Mouse (Mus musculus) cerebellum, adult 2 months (tissue): Measurements from ENCODE around the gene Ppp1r13b. TPM values are rescaled to one million over a fixed set of nuclear protein-coding genes. Genes with fewer than 3 reads are reported as not detected.
"Not testable (repeated sequence)": the region's sequence is repeated elsewhere in the genome, so short reads cannot be mapped to it uniquely, and the experiment has no call there.

Experiments used
- DNase-seq, 2 experiments: peaks; one replicate each; pipeline ENCODE4 v3.0.0; 2021
- H3K27ac ChIP-seq: fragments of 200-500 bp; 2 replicates; pipeline ENCODE4 v1.5.1; 2012; ENCODE audit warnings: low read length, control low read depth, inconsistent platforms; ENCODE audit not compliant: insufficient read depth
- H3K27me3 ChIP-seq: fragments of 200-500 bp; 2 replicates; pipeline ENCODE4 v1.6.1; 2012; ENCODE audit warnings: inconsistent platforms, mild to moderate bottlenecking, low read length, moderate library complexity; ENCODE audit not compliant: control insufficient read depth, insufficient read depth
- H3K4me1 ChIP-seq: fragments of 200-500 bp; 2 replicates; pipeline ENCODE4 v1.6.1; 2011; ENCODE audit warnings: low read length; ENCODE audit not compliant: control insufficient read depth, insufficient read depth
- H3K4me3 ChIP-seq: fragments of 200-500 bp; replicated peaks from 2 replicates; pipeline ENCODE3; 2011; ENCODE audit warnings: mild to moderate bottlenecking, low read depth, low read length, control low read depth; ENCODE audit not compliant: insufficient read depth
- CTCF ChIP-seq: fragments of 200-500 bp; IDR thresholded peaks from 2 replicates; pipeline ENCODE4 v1.5.1; 2011; ENCODE audit warnings: low read depth, mild to moderate bottlenecking, control low read depth, low read length, moderate library complexity, borderline replicate concordance; ENCODE audit not compliant: insufficient read depth
- POLR2A ChIP-seq: fragments of 200-500 bp; IDR thresholded peaks from 2 replicates; pipeline ENCODE4 v1.6.1; 2011; ENCODE audit warnings: low read length, control low read depth, borderline replicate concordance; ENCODE audit not compliant: insufficient read depth
- WGBS: fragments of 180-500 bp; shearing (Covaris S2); methylation state at CpG from one replicate; pipeline ENCODE4 v1.1.7; 2018; 5-methylcytosine and 5-hydroxymethylcytosine counted together
- polyA plus RNA-seq: library from polyadenylated mRNA; depleted of rRNA; stranded (reverse); fragments of >200 nt; gene quantifications from 2 replicates; pipeline ENCODE4 v1.2.3, GENCODE M21; 2012; rRNA removed

Gene Ppp1r13b
- 37.8 and 38.4 TPM in 2 replicates for polyA plus RNA-seq

DNA sequence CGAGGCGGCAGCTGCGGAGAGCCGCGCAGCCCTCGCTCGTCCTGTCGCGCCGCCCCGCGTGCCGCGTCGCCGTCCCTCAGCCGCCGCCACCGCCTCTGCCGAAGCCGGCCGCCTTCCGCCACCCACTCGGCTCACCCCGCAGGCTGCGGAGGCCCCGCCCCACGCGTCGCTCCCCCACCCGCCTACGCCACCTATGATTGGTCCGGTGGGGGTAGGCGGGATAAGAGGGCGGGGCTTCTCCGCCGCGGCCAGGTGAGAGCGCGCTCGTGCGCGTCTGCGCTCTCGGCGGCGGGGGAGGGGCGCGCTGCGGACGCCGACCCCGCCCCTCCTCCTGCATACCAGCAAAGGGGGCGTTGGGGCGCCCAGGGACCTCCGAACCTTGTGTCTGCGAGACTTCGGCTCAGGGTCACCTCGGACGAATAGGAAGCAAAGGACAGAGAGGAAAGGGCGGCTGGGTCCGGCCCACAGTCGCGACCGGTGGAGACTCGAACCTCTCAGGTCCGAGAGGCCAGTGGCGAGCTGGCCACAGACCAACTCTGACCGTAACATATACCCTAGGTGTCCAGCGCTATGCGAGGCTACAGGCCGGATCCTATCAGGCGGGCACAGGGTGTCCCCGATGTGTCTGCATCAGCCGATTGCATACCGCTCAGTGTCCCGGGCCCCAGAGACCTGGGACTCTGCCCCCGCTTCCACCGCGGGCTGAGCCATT is at the start of gene Ppp1r13b:
Ppp1r13b (minus strand) TSS at position 141 of the 712 bp plus-strand sequence.
- peak within 1 kb of the TSS; percentile 82 for H3K27ac ChIP-seq
- H3K27me3 ChIP-seq, result no peaks in the 10 kb centered on the region
- WGBS, result 1% methylated on average over 78 of the region's 80 CpGs
- peaks cover 2% of the 10 kb centered on the region; the same call in 1 of the 2 replicates for H3K4me1 ChIP-seq
- TF ChIP-seq POLR2A (peak; percentile 74), CTCF (no peak)
- H3K4me3 ChIP-seq, result peak within 1 kb of the TSS; percentile 98
- peak; percentile 94 to 95 for DNase-seq

DNA sequence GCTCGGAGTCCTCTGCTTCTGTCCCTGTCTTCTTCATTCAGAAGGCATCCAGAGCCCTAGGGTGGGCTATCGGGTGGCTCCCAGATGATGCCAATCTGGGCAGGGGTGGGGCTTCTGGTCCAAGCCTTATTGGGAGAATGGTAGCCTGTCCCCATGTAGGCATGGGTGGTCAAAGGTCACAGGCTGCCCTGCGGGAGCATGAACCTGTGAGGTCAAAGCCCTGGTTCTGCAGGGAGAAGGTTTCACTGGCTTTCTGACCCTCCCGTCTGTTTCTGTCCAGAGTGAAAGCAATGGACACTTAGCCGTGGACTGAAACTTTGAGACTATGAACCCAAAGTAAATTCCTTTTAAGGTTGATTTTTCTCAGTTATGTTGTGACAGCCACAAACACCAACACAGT is 48.3 kb upstream of the Ppp1r13b start:
- Histone ChIP-seq H3K4me3 (no peak overlapping the region), H3K27ac (no peak overlapping the region), H3K4me1 (peaks cover 3% of the 10 kb centered on the region; the same call in 1 of the 2 replicates), H3K27me3 (no peaks in the 10 kb centered on the region)
- TF ChIP-seq POLR2A (no peak), CTCF (no peak)
- 80% methylated on average over 5 of the region's 5 CpGs for WGBS
- no peak for DNase-seq

- Histone ChIP-seq H3K27me3 (no peaks in the 10 kb centered on the region), H3K27ac (peak overlapping the region; percentile 65; the same call in 1 of the 2 replicates), H3K4me1 (no peaks in the 10 kb centered on the region), H3K4me3 (no peak overlapping the region)
- no peak for TF ChIP-seq CTCF
- TF ChIP-seq POLR2A, result no peak
- DNase-seq, result no peak
- 46% methylated on average over 5 of the region's 5 CpGs for WGBS
Observed at GRCm38 (mm10) chr12:111951701-111952100, 43.8 kb upstream of the Ppp1r13b start.

DNA sequence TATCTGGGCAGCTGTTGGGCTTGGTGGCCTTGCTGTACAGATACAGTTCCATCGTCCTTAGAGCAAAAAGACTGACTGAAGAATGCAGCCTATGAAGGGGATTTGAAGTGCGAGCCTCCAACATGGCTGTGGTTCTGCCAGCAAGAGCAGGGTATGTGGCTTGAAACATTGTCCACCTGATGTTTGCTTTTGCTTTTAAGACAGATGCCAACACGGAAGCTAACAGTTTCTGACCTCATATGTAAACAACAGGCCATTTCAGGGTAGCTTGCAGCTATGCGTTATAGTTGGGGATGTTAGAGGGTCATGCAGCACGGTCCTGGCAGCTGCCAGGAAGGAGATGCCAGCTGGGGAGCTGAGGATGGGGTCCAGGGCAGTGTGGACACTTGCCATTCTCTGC is 42.6 kb upstream of the Ppp1r13b start:
- no peak for DNase-seq
- Histone ChIP-seq H3K4me3 (no peak overlapping the region), H3K27ac (peak overlapping the region; percentile 65; the same call in 1 of the 2 replicates), H3K4me1 (no peaks in the 10 kb centered on the region), H3K27me3 (no peaks in the 10 kb centered on the region)
- WGBS, result 47% methylated on average over 5 of the region's 5 CpGs
- TF ChIP-seq POLR2A (no peak), CTCF (no peak)

DNA sequence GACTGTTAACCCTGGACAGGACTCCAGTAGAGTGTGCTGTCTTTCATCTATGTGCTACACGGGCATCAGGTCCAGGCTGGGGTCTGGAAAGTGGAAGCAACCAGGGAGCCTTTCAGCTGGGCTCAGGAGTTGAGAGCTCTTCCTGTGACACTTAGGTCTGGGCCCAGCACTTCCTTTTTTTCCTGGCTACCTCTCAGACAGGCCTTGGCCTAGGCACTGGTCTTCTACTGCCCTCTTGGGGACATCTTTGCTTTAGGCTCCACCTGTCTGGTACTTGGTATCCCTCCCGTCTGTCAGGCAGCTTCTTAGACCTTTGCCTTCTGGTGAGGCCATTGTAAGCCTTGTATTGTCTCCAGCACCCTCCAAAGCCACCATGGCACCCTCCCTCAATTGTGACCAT is 38.8 kb upstream of the Ppp1r13b start:
- Histone ChIP-seq H3K27me3 (no peaks in the 10 kb centered on the region), H3K4me1 (no peaks in the 10 kb centered on the region)

GRCm38 (mm10) chr12:111945765-111946655 is 38.1 kb upstream of the Ppp1r13b start:
- 60% methylated on average over 12 of the region's 15 CpGs for WGBS

More for the DNA sequence above, 38.8 kb upstream of the Ppp1r13b start:
- Histone ChIP-seq H3K4me3 (no peak overlapping the region), H3K27ac (no peak overlapping the region)
- TF ChIP-seq CTCF (peak; percentile 96), POLR2A (no peak)
- WGBS, result 34% methylated on average over 2 of the region's 2 CpGs
- peak; percentile 67 to 73 for DNase-seq

DNA sequence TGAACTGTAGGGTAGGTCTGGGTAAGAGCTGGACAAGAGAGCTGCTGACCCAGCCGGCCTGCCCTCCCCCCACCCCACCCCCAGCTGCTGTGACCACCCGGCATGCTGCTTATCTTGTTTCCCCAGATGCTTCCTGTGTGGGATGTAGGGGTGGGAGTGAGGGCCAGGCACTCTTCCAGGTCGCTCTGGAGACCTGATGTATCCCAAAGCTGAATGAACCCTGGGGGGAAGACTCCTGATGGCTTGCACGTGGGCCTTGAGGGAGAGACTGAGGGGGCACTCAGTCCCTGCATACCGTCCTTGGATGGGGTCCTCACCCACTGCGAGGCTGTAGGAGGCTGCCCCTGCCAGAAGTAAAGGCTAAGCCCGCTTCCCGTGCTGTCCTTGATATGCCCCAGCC is 37.2 kb upstream of the Ppp1r13b start:
- no peak for DNase-seq
- Histone ChIP-seq H3K27ac (no peak overlapping the region), H3K4me3 (no peak overlapping the region), H3K27me3 (no peaks in the 10 kb centered on the region), H3K4me1 (no peaks in the 10 kb centered on the region)
- no peak for TF ChIP-seq POLR2A
- TF ChIP-seq CTCF, result no peak
- 59% methylated on average over 8 of the region's 8 CpGs for WGBS

More at GRCm38 (mm10) chr12:111945765-111946655, 38.1 kb upstream of the Ppp1r13b start:
- DNase-seq, H3K27ac ChIP-seq, H3K4me3 ChIP-seq, H3K4me1 ChIP-seq, H3K27me3 ChIP-seq: not testable (repeated sequence)

- not testable (repeated sequence) for H3K4me3 ChIP-seq, DNase-seq, H3K27me3 ChIP-seq, H3K27ac ChIP-seq, H3K4me1 ChIP-seq
- 62% methylated on average over 17 of the region's 20 CpGs for WGBS
Observed at GRCm38 (mm10) chr12:111944065-111944987, 36.4 kb upstream of the Ppp1r13b start.
